Mouse (Mus musculus): ENCODE results near the gene B9d2. TPM values are rescaled to one million over a fixed set of nuclear protein-coding genes. Genes with fewer than 3 reads are reported as not detected.
"Not testable (repeated sequence)": the region's sequence is repeated elsewhere in the genome, so short reads cannot be mapped to it uniquely, and the experiment has no call there.

The B9d2 gene
- polyA plus RNA-seq, 1 experiment from 2014 or later, result 42.8 TPM

- Histone ChIP-seq H3K9me3 (no peaks in the 10 kb centered on the region), H3K4me1 (replicated peaks) (peaks cover 21% of the 10 kb centered on the region), H3K27ac (replicated peaks) (no peak overlapping the region), H3K9ac (no peak overlapping the region), H3K4me3 (no peak overlapping the region), H3K36me3 (peaks cover 57% of the 10 kb centered on the region), H3K27me3 (no peaks in the 10 kb centered on the region), H3K4me2 (no peak overlapping the region)
- no peak for ATAC-seq (ENCODE audit: low FRiP score, low read depth)
- WGBS, result 94% methylated on average over 5 of the region's 5 CpGs
Measured at GRCm38 (mm10) chr7:25720760-25721159, 40.2 kb downstream of the B9d2 start.

- not testable (repeated sequence) for H3K27me3 ChIP-seq; H3K9ac ChIP-seq; H3K4me2 ChIP-seq; H3K27ac ChIP-seq (replicated peaks); ATAC-seq (ENCODE audit: low FRiP score, low read depth); H3K9me3 ChIP-seq; H3K4me3 ChIP-seq
- peaks cover 21% of the 10 kb centered on the region for H3K4me1 ChIP-seq (replicated peaks)
- peaks cover 61% of the 10 kb centered on the region for H3K36me3 ChIP-seq
Measured at GRCm38 (mm10) chr7:25721776-25722175, 41.2 kb downstream of the B9d2 start.

DNA sequence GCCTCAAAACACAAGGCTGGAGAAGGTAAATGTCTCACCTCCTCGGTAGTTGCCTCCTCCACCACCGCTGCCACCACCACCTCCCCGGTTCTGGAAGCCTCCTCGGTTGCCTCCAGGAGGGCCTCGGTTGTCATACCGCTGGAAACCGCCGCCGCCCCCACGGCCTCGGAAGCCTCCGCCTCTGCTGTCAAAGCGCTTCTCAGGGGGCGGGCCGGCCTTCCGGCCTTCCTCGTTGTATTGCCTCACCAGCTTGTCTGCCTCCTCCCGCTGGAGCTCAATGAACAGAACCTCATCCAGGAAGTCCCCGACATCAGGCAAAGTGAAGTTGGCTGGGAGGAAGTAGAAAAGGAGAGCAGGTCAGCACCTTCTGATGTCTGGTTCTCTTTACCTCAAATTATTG, 45.3 kb downstream of the B9d2 start:
- H3K27ac ChIP-seq (replicated peaks), result no peak overlapping the region
- no peak overlapping the region for H3K9ac ChIP-seq
- no peaks in the 10 kb centered on the region for H3K27me3 ChIP-seq
- ATAC-seq (ENCODE audit: low FRiP score, low read depth), result no peak
- no peak overlapping the region for H3K4me3 ChIP-seq
- peaks cover 92% of the 10 kb centered on the region for H3K36me3 ChIP-seq
- WGBS, result 86% methylated on average over 19 of the region's 19 CpGs
- no peaks in the 10 kb centered on the region for H3K4me1 ChIP-seq (replicated peaks)
- no peak overlapping the region for H3K4me2 ChIP-seq
- no peaks in the 10 kb centered on the region for H3K9me3 ChIP-seq

- H3K27me3 ChIP-seq, result no peaks in the 10 kb centered on the region
- WGBS, result 92% methylated on average over 5 of the region's 5 CpGs
- no peak overlapping the region for H3K4me3 ChIP-seq
- H3K9me3 ChIP-seq, result no peaks in the 10 kb centered on the region
- no peaks in the 10 kb centered on the region for H3K4me1 ChIP-seq (replicated peaks)
- H3K4me2 ChIP-seq, result no peak overlapping the region
- no peak overlapping the region for H3K9ac ChIP-seq
- no peak overlapping the region for H3K27ac ChIP-seq (replicated peaks)
- ATAC-seq (ENCODE audit: low FRiP score, low read depth), result no peak
- H3K36me3 ChIP-seq, result peaks cover 95% of the 10 kb centered on the region
Measured at GRCm38 (mm10) chr7:25727800-25728199, 47.2 kb downstream of the B9d2 start.

DNA sequence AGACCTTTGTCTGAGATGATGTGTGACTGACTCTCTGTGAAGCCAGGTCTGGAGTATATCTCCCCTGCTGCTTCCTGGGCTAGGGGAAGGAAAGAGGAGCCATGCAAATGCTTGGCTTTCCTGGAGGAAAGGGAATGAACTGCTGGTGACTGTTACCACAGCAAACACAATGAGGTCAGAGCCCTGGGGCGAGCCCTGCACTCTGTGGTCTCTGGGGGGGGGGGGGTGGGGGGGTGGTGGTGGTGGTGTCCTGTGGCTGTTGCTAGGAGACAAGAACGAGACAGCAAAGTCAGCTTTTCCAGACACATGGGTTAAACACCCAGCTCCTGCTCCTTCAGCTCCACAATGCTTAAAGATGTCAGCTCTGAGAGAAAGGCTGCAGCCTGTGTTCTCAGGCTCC, 48.8 kb downstream of the B9d2 start:
- Histone ChIP-seq H3K9ac (no peak overlapping the region), H3K4me3 (no peak overlapping the region)
- 22% methylated on average over 2 of the region's 2 CpGs for whole genome bisulfite sequencing

DNA sequence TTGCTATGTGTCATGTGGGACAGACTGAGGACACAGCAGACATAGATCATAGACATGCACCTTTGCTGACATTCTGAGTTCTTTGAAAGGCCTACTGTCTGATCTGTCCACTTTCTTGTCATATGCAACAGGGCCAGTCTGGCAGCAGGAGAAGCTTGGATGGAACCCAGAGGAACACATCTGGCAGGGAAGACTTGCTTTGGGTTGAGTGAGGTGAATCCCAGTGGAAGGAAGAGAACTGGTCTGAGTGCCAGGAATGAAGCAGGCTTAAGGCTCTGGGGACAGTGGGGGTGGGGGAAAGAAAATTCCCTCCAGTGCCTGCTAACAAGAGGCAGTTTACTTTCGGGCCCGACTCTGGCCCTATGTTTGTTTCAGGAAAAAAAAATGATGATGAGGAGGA, 49.3 kb downstream of the B9d2 start:
- 90% methylated on average over 2 of the region's 2 CpGs for WGBS
- Histone ChIP-seq H3K9ac (no peak overlapping the region), H3K27me3 (no peaks in the 10 kb centered on the region), H3K9me3 (no peaks in the 10 kb centered on the region), H3K4me2 (no peak overlapping the region), H3K27ac (replicated peaks) (no peak overlapping the region), H3K4me1 (replicated peaks) (no peaks in the 10 kb centered on the region), H3K36me3 (peaks cover 93% of the 10 kb centered on the region), H3K4me3 (no peak overlapping the region)
- ATAC-seq (ENCODE audit: low FRiP score, low read depth), result no peak

More for the DNA sequence above, 48.8 kb downstream of the B9d2 start:
- H3K4me2 ChIP-seq, result no peak overlapping the region
- H3K4me1 ChIP-seq (replicated peaks), result no peaks in the 10 kb centered on the region
- H3K9me3 ChIP-seq, result no peaks in the 10 kb centered on the region
- no peak for ATAC-seq (ENCODE audit: low FRiP score, low read depth)
- H3K27me3 ChIP-seq, result no peaks in the 10 kb centered on the region
- no peak overlapping the region for H3K27ac ChIP-seq (replicated peaks)
- peaks cover 93% of the 10 kb centered on the region for H3K36me3 ChIP-seq

GRCm38 (mm10) chr7:25731294-25732055, 50.9 kb downstream of the B9d2 start:
- H3K4me1 ChIP-seq (replicated peaks), result no peaks in the 10 kb centered on the region
- H3K27me3 ChIP-seq, result no peaks in the 10 kb centered on the region
- 92% methylated on average over 8 of the region's 8 CpGs for WGBS
- peaks cover 92% of the 10 kb centered on the region for H3K36me3 ChIP-seq
- no peaks in the 10 kb centered on the region for H3K9me3 ChIP-seq
- no peak overlapping the region for H3K4me2 ChIP-seq
- ATAC-seq (ENCODE audit: low FRiP score, low read depth), result no peak
- H3K27ac ChIP-seq (replicated peaks), result no peak overlapping the region
- H3K4me3 ChIP-seq, result no peak overlapping the region
- H3K9ac ChIP-seq, result no peak overlapping the region

DNA sequence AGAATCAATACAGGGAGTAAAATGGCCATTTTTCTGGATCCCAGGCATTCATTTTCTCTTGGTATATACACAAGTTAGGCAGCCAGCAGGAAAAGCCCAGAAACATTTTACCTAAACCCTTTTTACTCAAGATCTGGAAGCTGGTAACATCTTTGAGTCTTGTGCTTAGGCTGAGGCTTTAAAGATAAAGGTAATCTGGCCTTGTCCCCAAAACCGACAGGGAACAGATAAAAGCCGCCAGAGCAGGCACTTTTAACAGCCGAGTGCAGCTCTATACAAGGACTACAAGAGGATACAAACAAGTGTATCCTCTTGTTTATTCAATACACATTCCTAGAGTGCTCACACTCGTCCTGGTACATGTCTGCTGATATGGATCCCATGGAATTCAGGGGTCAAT, 54.4 kb downstream of the B9d2 start:
- H3K9me3 ChIP-seq, result no peaks in the 10 kb centered on the region
- no peak overlapping the region for H3K4me3 ChIP-seq
- H3K27ac ChIP-seq (replicated peaks), result no peak overlapping the region
- no peak overlapping the region for H3K9ac ChIP-seq
- H3K27me3 ChIP-seq, result no peaks in the 10 kb centered on the region
- H3K4me1 ChIP-seq (replicated peaks), result no peaks in the 10 kb centered on the region
- H3K4me2 ChIP-seq, result no peak overlapping the region
- WGBS, result 88% methylated on average over 4 of the region's 4 CpGs
- no peak for ATAC-seq (ENCODE audit: low FRiP score, low read depth)
- H3K36me3 ChIP-seq, result peaks cover 91% of the 10 kb centered on the region

Other genes with a start within 250 kb of the B9d2 start
- gene Ceacam1, start 203.2 kb upstream of the B9d2 start, polyA plus RNA-seq (2015; fragmentation: Nextera tagmentation; extraction: Ambion mirVana), result 0.99 and 1.0 TPM in 2 replicates
- gene Ceacam2, start 140.9 kb upstream of the B9d2 start, polyA plus RNA-seq (2015; fragmentation: Nextera tagmentation; extraction: Ambion mirVana), result 0.08 and 0.12 TPM in 2 replicates
- gene Erich4, start 64.9 kb upstream of the B9d2 start, polyA plus RNA-seq (2015; fragmentation: Nextera tagmentation; extraction: Ambion mirVana), result 0.18 TPM in 1 of 2 replicates, not detected in the other
- gene Dmac2, start 61.4 kb upstream of the B9d2 start, polyA plus RNA-seq (2015; fragmentation: Nextera tagmentation; extraction: Ambion mirVana), result 46.5 and 48.5 TPM in 2 replicates
- 0.89 and 1.5 TPM in 2 replicates for gene B3gnt8, start 54.1 kb upstream of the B9d2 start, polyA plus RNA-seq (2015; fragmentation: Nextera tagmentation; extraction: Ambion mirVana)
- 43.6 and 44.9 TPM in 2 replicates for gene Bckdha, start 21.8 kb upstream of the B9d2 start, polyA plus RNA-seq (2015; fragmentation: Nextera tagmentation; extraction: Ambion mirVana)
- 39.3 and 41.8 TPM in 2 replicates for gene Exosc5, start 21.6 kb upstream of the B9d2 start, polyA plus RNA-seq (2015; fragmentation: Nextera tagmentation; extraction: Ambion mirVana)
- gene Tmem91, start 5.6 kb upstream of the B9d2 start, polyA plus RNA-seq (2015; fragmentation: Nextera tagmentation; extraction: Ambion mirVana), result 65.6 and 72.7 TPM in 2 replicates
- gene Tgfb1, start 6.2 kb downstream of the B9d2 start, polyA plus RNA-seq (2015; fragmentation: Nextera tagmentation; extraction: Ambion mirVana), result 0.84 and 0.87 TPM in 2 replicates
- 30.9 and 40.9 TPM in 2 replicates for gene Ccdc97, start 38.3 kb downstream of the B9d2 start, polyA plus RNA-seq (2015; fragmentation: Nextera tagmentation; extraction: Ambion mirVana)
- gene Hnrnpul1, start 74.0 kb downstream of the B9d2 start, polyA plus RNA-seq (2015; fragmentation: Nextera tagmentation; extraction: Ambion mirVana), result 42.2 and 43.7 TPM in 2 replicates
- 22.5 and 23.1 TPM in 2 replicates for gene Axl, start 107.9 kb downstream of the B9d2 start, polyA plus RNA-seq (2015; fragmentation: Nextera tagmentation; extraction: Ambion mirVana)
- gene Cyp2s1, start 136.1 kb downstream of the B9d2 start, polyA plus RNA-seq (2015; fragmentation: Nextera tagmentation; extraction: Ambion mirVana), result 3.2 and 3.3 TPM in 2 replicates
- gene Cyp2b10, start 216.8 kb downstream of the B9d2 start, polyA plus RNA-seq (2015; fragmentation: Nextera tagmentation; extraction: Ambion mirVana), result not detected in 2 replicates